Mouse (Mus musculus): ENCODE results near the gene Rab14. TPM values are rescaled to one million over a fixed set of nuclear protein-coding genes. Genes with fewer than 3 reads are reported as not detected.

Gene Rab14
- polyA plus RNA-seq, 1 experiment from 2014 or later, result 136 TPM

DNA sequence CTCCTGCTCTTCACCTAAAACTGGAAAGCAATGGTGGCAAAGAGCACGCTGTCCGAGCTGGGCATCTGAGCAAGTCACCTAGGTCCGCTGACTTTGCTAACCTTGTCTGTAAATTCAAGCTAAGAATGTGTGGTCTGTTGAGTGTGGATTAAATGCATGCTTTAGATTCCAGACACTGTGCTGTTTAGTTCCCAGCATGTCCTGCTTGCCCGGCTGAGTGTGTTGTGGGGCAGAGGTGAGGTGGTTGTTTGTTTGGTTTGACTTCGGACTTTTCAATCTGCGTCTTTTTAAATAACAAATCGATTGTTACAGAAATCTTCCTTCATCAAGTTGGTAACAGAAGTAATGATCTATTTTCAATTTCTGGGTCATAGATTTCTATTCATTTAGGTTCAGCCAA is 43.1 kb downstream of the Rab14 start:
- ChIA-PET POLR2A (no interaction called here), CTCF (interaction anchor here (1.5 kb wide), 1 partner anchor 13 kb away, joined by 3 read pairs; no protein-coding TSS in a partner anchor)
- in situ Hi-C loops (cut with MboI; ENCODE audit: low pct_unique_long_range_greater_than_20kb), result no loop called here
- DNase-seq (ENCODE audit: low read depth, low spot score), result no peak
- no peak for ATAC-seq
- no peak for TF ChIP-seq CTCF (IDR thresholded peaks at IDR 0.05)
- no peaks in the 10 kb centered on the region for H3K27me3 ChIP-seq

DNA sequence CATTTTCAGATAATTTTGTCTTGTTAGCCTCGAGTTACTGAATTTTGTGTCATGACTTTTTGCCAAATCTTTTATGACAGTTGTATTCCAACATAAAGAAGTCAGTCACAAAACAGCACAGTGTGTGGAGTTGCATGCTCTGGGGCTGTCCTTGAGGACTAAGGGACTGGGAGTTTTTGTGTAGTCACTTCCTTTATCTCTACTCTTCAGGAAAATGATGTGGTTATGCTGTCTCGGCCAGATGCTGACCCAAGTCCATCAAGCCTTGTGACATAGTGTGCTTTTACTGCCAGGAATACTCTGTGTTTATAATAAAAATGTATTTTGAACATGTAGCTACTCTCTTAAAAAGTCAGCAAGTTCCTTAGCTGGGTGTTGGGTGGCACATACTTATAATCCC is 43.9 kb downstream of the Rab14 start:
- POLR2A ChIA-PET, result no interaction called here
- ATAC-seq, result no peak
- TF ChIP-seq CTCF (IDR thresholded peaks at IDR 0.05), result no peak
- in situ Hi-C loops (cut with MboI; ENCODE audit: low pct_unique_long_range_greater_than_20kb), result no loop called here
- no peak for DNase-seq (ENCODE audit: low read depth, low spot score)
- CTCF ChIA-PET, result no interaction called here
- no peaks in the 10 kb centered on the region for H3K27me3 ChIP-seq

DNA sequence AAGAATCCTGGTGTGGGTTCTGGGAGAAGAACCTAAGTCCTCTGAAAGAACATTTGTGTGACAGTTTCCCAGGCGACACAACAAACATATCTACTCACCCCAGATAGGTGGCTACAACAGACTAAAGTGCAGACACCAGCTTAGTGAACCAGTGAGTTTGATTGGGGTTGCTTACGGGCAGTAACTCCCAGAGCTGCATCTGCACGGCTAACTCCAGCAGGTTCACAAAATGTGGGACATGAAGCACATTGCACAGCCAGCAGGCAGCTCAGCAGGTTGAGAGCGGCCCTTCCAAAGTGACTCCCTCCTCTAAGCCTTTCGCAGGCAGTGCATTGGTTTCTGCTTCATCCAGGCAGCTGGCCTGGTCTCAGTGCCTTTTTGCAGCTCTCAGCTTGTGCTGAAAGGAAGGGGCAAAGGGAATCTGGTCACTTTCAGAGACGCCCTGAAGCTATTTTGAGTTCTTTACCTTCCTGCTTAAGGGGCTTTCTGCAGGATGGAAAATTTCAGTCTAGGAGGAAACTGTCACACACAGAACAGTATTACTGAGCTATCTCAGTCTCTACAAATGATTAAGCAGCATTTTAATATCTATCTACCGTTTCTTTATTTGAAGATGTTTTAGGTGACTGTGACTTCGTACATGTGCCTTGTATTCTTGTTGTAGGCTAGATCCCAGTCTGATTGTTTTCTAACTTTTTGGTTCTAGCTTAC is 46.9 kb downstream of the Rab14 start:
- ChIA-PET POLR2A (no interaction called here), CTCF (interaction anchor here (0.7 kb wide), 1 partner anchor 9 kb away, joined by 3 read pairs; no protein-coding TSS in a partner anchor)
- TF ChIP-seq CTCF (IDR thresholded peaks at IDR 0.05), result no peak
- H3K27me3 ChIP-seq, result no peaks in the 10 kb centered on the region
- in situ Hi-C loops (cut with MboI; ENCODE audit: low pct_unique_long_range_greater_than_20kb), result no loop called here
- ATAC-seq (no peak), DNase-seq (ENCODE audit: low read depth, low spot score) (no peak)

DNA sequence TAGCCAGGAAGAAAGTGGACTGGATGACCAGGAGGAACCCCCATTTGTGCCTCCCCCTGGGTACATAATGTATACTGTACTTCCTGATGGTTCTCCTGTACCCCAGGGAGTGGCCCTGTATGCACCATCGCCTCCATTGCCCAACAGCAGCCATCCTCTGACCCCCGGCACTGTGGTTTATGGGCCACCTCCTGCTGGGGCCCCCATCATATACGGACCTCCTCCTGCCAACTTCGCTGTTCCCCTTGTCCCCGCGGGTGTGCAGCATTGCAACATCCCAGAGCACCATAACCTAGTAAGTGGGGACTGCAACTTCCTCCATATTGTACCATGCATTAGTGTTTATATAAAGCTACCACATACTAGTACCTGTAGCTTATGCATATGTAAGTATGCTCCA is 47.7 kb downstream of the Rab14 start:
- DNase-seq (ENCODE audit: low read depth, low spot score) (no peak), ATAC-seq (no peak)
- in situ Hi-C loops (cut with MboI; ENCODE audit: low pct_unique_long_range_greater_than_20kb), result no loop called here
- no peaks in the 10 kb centered on the region for H3K27me3 ChIP-seq
- POLR2A ChIA-PET, result no interaction called here
- CTCF ChIA-PET, result no interaction called here
- TF ChIP-seq CTCF (IDR thresholded peaks at IDR 0.05), result no peak

DNA sequence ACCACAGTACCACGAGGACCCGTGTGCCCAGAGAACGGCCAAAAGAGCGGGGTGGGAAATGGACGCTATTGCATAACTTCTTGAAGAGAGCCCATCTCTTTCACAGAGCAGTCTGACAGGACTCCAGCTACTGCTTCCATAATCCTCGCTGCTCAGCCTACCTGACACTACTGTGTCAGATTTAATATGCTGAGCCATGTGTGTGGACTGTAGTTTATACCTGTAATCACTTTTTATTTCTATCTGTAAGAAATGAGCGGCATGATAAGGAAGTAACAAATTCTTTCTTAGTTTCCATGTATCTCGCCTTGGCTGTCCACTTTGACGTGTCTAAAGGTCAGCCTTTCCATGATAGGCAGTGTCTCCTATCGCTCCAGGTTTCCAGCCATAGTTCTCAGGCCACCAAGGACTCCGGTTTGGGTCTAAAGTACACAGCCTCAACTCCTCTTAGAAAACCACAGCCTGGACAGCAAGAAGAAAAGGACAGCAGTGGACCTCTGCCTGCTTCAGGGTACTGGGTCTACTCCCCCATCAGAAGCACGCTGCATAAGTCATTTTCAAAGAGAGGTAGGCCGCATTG is 49.5 kb downstream of the Rab14 start:
- TF ChIP-seq CTCF (IDR thresholded peaks at IDR 0.05), result no peak
- ATAC-seq (no peak), DNase-seq (ENCODE audit: low read depth, low spot score) (no peak)
- CTCF ChIA-PET, result no interaction called here
- in situ Hi-C loops (cut with MboI; ENCODE audit: low pct_unique_long_range_greater_than_20kb), result no loop called here
- H3K27me3 ChIP-seq, result no peaks in the 10 kb centered on the region
- POLR2A ChIA-PET, result interaction anchor here (1.2 kb wide), 1 partner anchor 27 kb away, joined by 3 read pairs; no protein-coding TSS in a partner anchor

DNA sequence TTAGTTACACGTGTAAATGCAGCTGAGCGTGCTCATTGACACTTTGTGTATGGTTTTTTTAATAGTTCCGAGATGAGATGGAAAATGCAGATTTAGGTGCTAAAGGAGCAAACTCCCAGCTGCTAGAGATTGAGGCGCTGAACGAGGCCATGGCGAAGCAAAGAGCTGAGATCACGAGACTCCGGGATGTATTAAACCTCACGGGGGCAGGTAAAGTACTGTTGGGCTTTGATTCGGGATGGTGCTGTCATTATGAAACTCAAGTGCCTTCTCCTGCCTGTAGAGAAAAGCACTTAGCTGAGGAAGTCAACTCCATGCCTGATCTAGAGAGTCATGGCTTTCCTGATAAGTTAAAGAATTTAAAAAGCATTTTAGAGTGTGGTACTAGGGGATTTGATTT is 52.1 kb downstream of the Rab14 start:
- in situ Hi-C loops (cut with MboI; ENCODE audit: low pct_unique_long_range_greater_than_20kb), result no loop called here
- DNase-seq (ENCODE audit: low read depth, low spot score) (no peak), ATAC-seq (no peak)

DNA sequence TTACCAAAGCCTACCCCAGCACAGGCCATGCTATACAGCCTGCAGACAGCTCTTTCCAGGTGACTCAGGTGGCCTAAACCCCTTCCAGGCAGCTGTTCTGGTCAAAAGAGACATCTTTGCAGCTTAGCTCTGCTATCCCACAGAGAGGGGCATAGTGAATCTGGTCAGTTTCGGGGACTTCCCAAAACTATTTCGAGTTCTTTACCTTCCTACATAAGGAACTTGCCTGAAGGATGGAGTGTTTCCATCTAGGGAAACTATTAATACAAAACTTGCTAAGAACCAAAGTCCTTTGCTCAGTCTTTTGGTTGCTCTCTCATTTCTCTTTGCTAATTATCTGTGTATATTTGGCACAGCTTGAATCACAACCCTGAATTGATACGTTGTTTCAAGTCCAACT is 59.2 kb downstream of the Rab14 start:
- DNase-seq (ENCODE audit: low read depth, low spot score) (no peak), ATAC-seq (no peak)
- POLR2A ChIA-PET, result interaction anchor here (0.6 to 0.9 kb wide), 2 partner anchors 34 to 51 kb away, joined by 3 read pairs; no protein-coding TSS in a partner anchor
- no peak for TF ChIP-seq CTCF (IDR thresholded peaks at IDR 0.05)
- in situ Hi-C loops (cut with MboI; ENCODE audit: low pct_unique_long_range_greater_than_20kb), result no loop called here
- H3K27me3 ChIP-seq, result no peaks in the 10 kb centered on the region
- CTCF ChIA-PET, result no interaction called here

More for the DNA sequence above, 52.1 kb downstream of the Rab14 start:
- no peaks in the 10 kb centered on the region for H3K27me3 ChIP-seq
- CTCF ChIA-PET, result interaction anchor here (1.3 to 1.5 kb wide), 2 partner anchors 10 to 40 kb away, joined by 3 to 5 read pairs; no protein-coding TSS in a partner anchor
- TF ChIP-seq CTCF (IDR thresholded peaks at IDR 0.05), result no peak
- POLR2A ChIA-PET, result no interaction called here

GRCm38 (mm10) chr2:35138576-35138975 is 62.3 kb downstream of the Rab14 start:
- H3K27me3 ChIP-seq, result no peaks in the 10 kb centered on the region
- in situ Hi-C loops (cut with MboI; ENCODE audit: low pct_unique_long_range_greater_than_20kb), result no loop called here
- no peak for TF ChIP-seq CTCF (IDR thresholded peaks at IDR 0.05)
- DNase-seq (ENCODE audit: low read depth, low spot score), result no peak
- ATAC-seq, result no peak
- ChIA-PET CTCF (interaction anchor here (1.3 to 1.9 kb wide), 2 partner anchors 8 to 10 kb away, joined by 4 to 5 read pairs; no protein-coding TSS in a partner anchor), POLR2A (interaction anchor here (0.6 kb wide), 1 partner anchor 564 kb away, joined by 3 read pairs; no protein-coding TSS in a partner anchor)

DNA sequence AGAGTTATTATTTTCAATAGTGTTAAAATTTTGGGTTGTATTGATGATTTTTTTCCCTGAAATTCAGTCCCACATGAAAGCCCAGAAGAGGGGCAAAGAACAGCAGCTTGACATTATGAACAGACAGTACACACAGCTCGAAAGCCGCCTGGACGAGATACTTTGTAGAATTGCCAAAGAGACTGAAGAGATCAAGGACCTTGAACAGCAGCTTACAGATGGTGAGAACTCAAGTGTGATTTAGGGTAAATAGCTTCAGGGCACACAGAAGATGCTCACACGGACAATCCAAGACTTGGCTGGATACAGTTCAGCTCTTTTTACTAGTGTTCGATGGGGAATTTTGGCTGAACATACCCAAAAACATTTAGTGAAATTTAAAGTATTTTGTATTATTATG is 67.0 kb downstream of the Rab14 start:
- POLR2A ChIA-PET, result no interaction called here
- CTCF ChIA-PET, result interaction anchor here (2.1 kb wide), 1 partner anchor 11 kb away, joined by 7 read pairs; no protein-coding TSS in a partner anchor
- no peak for DNase-seq (ENCODE audit: low read depth, low spot score)
- in situ Hi-C loops (cut with MboI; ENCODE audit: low pct_unique_long_range_greater_than_20kb), result no loop called here
- no peak for TF ChIP-seq CTCF (IDR thresholded peaks at IDR 0.05)
- ATAC-seq, result no peak
- H3K27me3 ChIP-seq, result no peaks in the 10 kb centered on the region

DNA sequence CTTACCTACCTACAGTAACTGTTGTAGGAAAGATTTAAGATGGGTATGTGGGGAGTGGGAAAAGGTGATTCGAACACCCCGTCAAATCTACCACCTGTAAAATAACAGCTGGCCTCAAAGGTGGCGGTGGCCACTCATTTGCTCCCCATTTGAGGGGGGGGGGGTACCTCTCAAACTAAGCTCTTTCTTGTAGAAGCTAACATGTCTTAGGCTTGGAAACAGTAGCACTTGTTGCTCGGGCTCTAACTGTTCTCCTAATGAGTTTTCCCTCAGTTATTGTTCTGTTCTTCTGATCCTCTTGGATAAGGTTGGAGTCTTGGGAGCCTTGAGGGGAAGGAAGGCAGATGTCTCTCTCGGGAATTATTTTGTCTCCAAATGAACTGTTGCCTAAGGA is 68.3 kb downstream of the Rab14 start:
- TF ChIP-seq CTCF (IDR thresholded peaks at IDR 0.05), result no peak
- in situ Hi-C loops (cut with MboI; ENCODE audit: low pct_unique_long_range_greater_than_20kb), result no loop called here
- H3K27me3 ChIP-seq, result no peaks in the 10 kb centered on the region
- no peak for DNase-seq (ENCODE audit: low read depth, low spot score)
- ATAC-seq, result no peak
- ChIA-PET POLR2A (interaction anchor here (1.3 to 1.6 kb wide), 2 partner anchors 14 to 24 kb away, joined by 3 to 4 read pairs; partner anchors contain the start of gene Cntrl), CTCF (interaction anchor here (0.7 to 2.0 kb wide), 4 partner anchors 10 to 88 kb away, joined by 3 to 4 read pairs (median 4); no protein-coding TSS in a partner anchor)

Measured in Patski (cell line).